Mouse (Mus musculus) liver, adult 2 months (tissue): Measurements from ENCODE around the gene Adamts14. TPM values are rescaled to one million over a fixed set of nuclear protein-coding genes. Genes with fewer than 3 reads are reported as not detected.

Experiments
- DNase-seq: peaks from one replicate; pipeline ENCODE4 v3.0.0-alpha.2; 2011; ENCODE audit warnings: low read depth, low spot score; ENCODE audit errors: extremely low read depth
- H3K27ac ChIP-seq: fragments of 200-500 bp; replicated peaks from 2 replicates; pipeline ENCODE4 v1.5.1; 2012; ENCODE audit warnings: low read depth, mild to moderate bottlenecking, control low read depth, inconsistent platforms, low read length; ENCODE audit not compliant: insufficient read depth
- H3K27me3 ChIP-seq: fragments of 200-500 bp; 2 replicates; pipeline ENCODE4 v1.6.1; 2012; ENCODE audit warnings: mild to moderate bottlenecking, moderate library complexity, low read length, inconsistent platforms; ENCODE audit not compliant: control insufficient read depth, insufficient read depth
- H3K36me3 ChIP-seq: fragments of 200-500 bp; 2 replicates; pipeline ENCODE4 v1.6.1; 2012; ENCODE audit warnings: low read length, inconsistent platforms; ENCODE audit not compliant: control insufficient read depth, insufficient read depth
- H3K4me1 ChIP-seq: fragments of 200-500 bp; 2 replicates; pipeline ENCODE4 v1.6.1; 2011; ENCODE audit warnings: low read length; ENCODE audit not compliant: control insufficient read depth, insufficient read depth
- H3K4me3 ChIP-seq: fragments of 200-500 bp; 2 replicates; pipeline ENCODE4 v1.5.1; 2011; ENCODE audit warnings: low read depth, mild to moderate bottlenecking, control low read depth, low read length, moderate library complexity; ENCODE audit not compliant: insufficient read depth
- H3K79me2 ChIP-seq: fragments of 200-500 bp; 2 replicates; pipeline ENCODE4 v1.6.1; 2012; ENCODE audit warnings: inconsistent platforms, mild to moderate bottlenecking, low read length, moderate library complexity; ENCODE audit not compliant: control insufficient read depth, insufficient read depth
- H3K9ac ChIP-seq: fragments of 200-500 bp; 2 replicates; pipeline ENCODE4 v1.6.1; 2012; ENCODE audit warnings: low read depth, mild to moderate bottlenecking, control low read depth, inconsistent platforms, low read length
- CTCF ChIP-seq: fragments of 200-500 bp; IDR thresholded peaks from 2 replicates; pipeline ENCODE4 v1.5.1; 2011; ENCODE audit warnings: low read depth, low read length, control low read depth
- POLR2A ChIP-seq: fragments of 200-500 bp; IDR thresholded peaks from 2 replicates; pipeline ENCODE4 v1.6.1; 2011; ENCODE audit warnings: low read length, control low read depth; ENCODE audit not compliant: insufficient read depth; ENCODE audit errors: extremely low read depth
- WGBS: fragments of 180-500 bp; shearing (Covaris S2); methylation state at CpG from one replicate; pipeline ENCODE4 v1.1.7; 2018; 5-methylcytosine and 5-hydroxymethylcytosine counted together
- polyA plus RNA-seq: library from polyadenylated mRNA; depleted of rRNA; stranded (reverse); fragments of >200 nt; gene quantifications from 2 replicates; pipeline ENCODE4 v1.2.3, GENCODE M21; 2012
- total RNA-seq: library from RNA; depleted of rRNA; stranded (reverse); fragments of >200 nt; gene quantifications from 2 replicates; pipeline ENCODE4 v1.2.3, GENCODE M21; 2014

The Adamts14 gene
- total and polyA plus RNA-seq, 2 experiments = 0.55 to 0.61 TPM

- no peak overlapping the region for H3K27ac ChIP-seq
- no peaks in the 10 kb centered on the region for H3K36me3 ChIP-seq
- no peak for DNase-seq
- WGBS = 95% methylated on average over 4 of the region's 4 CpGs
- no peak overlapping the region for H3K9ac ChIP-seq
- no peaks in the 10 kb centered on the region for H3K4me1 ChIP-seq
- no peak for TF ChIP-seq CTCF
- H3K4me3 ChIP-seq = no peak overlapping the region
- H3K27me3 ChIP-seq = no peaks in the 10 kb centered on the region
- H3K79me2 ChIP-seq = no peaks in the 10 kb centered on the region
Observed at GRCm38 (mm10) chr10:61211105-61211504, 62.1 kb downstream of the Adamts14 start.

GRCm38 (mm10) chr10:61208114-61208684 lies 65.0 kb downstream of the Adamts14 start:
- WGBS = 92% methylated on average over 9 of the region's 9 CpGs

GRCm38 (mm10) chr10:61203930-61204329 lies 69.3 kb downstream of the Adamts14 start:
- Histone ChIP-seq H3K27me3 (no peaks in the 10 kb centered on the region), H3K36me3 (no peaks in the 10 kb centered on the region), H3K9ac (no peak overlapping the region), H3K4me3 (no peak overlapping the region), H3K27ac (no peak overlapping the region), H3K4me1 (peaks cover 2% of the 10 kb centered on the region), H3K79me2 (no peaks in the 10 kb centered on the region)
- DNase-seq = no peak
- 77% methylated on average over 3 of the region's 3 CpGs for WGBS
- TF ChIP-seq POLR2A (no peak), CTCF (no peak)

More at GRCm38 (mm10) chr10:61208114-61208684, 65.0 kb downstream of the Adamts14 start:
- DNase-seq = no peak
- TF ChIP-seq POLR2A = no peak
- no peak for TF ChIP-seq CTCF
- H3K4me3 ChIP-seq = no peak overlapping the region
- no peak overlapping the region for H3K9ac ChIP-seq
- no peaks in the 10 kb centered on the region for H3K36me3 ChIP-seq
- no peaks in the 10 kb centered on the region for H3K4me1 ChIP-seq
- no peaks in the 10 kb centered on the region for H3K27me3 ChIP-seq
- no peak overlapping the region for H3K27ac ChIP-seq
- H3K79me2 ChIP-seq = no peaks in the 10 kb centered on the region

GRCm38 (mm10) chr10:61201596-61202318 lies 71.5 kb downstream of the Adamts14 start:
- no peak for DNase-seq
- H3K4me1 ChIP-seq = peaks cover 2% of the 10 kb centered on the region
- H3K27me3 ChIP-seq = no peaks in the 10 kb centered on the region
- H3K4me3 ChIP-seq = no peak overlapping the region
- no peak for TF ChIP-seq CTCF
- TF ChIP-seq POLR2A = no peak
- no peak overlapping the region for H3K9ac ChIP-seq
- H3K27ac ChIP-seq = no peak overlapping the region
- no peaks in the 10 kb centered on the region for H3K79me2 ChIP-seq
- 75% methylated on average over 12 of the region's 12 CpGs for WGBS
- no peaks in the 10 kb centered on the region for H3K36me3 ChIP-seq

- H3K79me2 ChIP-seq = no peaks in the 10 kb centered on the region
- WGBS = 82% methylated on average over 9 of the region's 9 CpGs
- TF ChIP-seq POLR2A (no peak), CTCF (no peak)
Observed at GRCm38 (mm10) chr10:61200998-61201397, 72.2 kb downstream of the Adamts14 start.

GRCm38 (mm10) chr10:61200232-61200820 lies 72.9 kb downstream of the Adamts14 start:
- Histone ChIP-seq H3K9ac (no peak overlapping the region), H3K79me2 (no peaks in the 10 kb centered on the region), H3K4me1 (peaks cover 2% of the 10 kb centered on the region), H3K27ac (no peak overlapping the region), H3K27me3 (no peaks in the 10 kb centered on the region), H3K4me3 (no peak overlapping the region), H3K36me3 (no peaks in the 10 kb centered on the region)
- DNase-seq = no peak
- 76% methylated on average over 7 of the region's 7 CpGs for WGBS
- TF ChIP-seq CTCF (no peak), POLR2A (no peak)

More at GRCm38 (mm10) chr10:61200998-61201397, 72.2 kb downstream of the Adamts14 start:
- no peak for DNase-seq
- Histone ChIP-seq H3K27ac (no peak overlapping the region), H3K36me3 (no peaks in the 10 kb centered on the region), H3K4me1 (peaks cover 2% of the 10 kb centered on the region), H3K4me3 (no peak overlapping the region), H3K9ac (no peak overlapping the region), H3K27me3 (no peaks in the 10 kb centered on the region)
